Mouse (Mus musculus): ENCODE measurements around the gene Hsh2d. TPM values are rescaled to one million over a fixed set of nuclear protein-coding genes. Genes with fewer than 3 reads are reported as not detected.

Gene Hsh2d
- polyA plus RNA-seq, 1 experiment from 2014 or later = 0.17 TPM

- Histone ChIP-seq H3K27me3 (replicated peaks) (peaks cover 32% of the 10 kb centered on the region), H3K4me2 (peak within 1 kb of the TSS; percentile 83), H3K36me3 (peaks cover 37% of the 10 kb centered on the region), H3K4me3 (peak within 1 kb of the TSS; percentile 65), H3K9ac (peak within 1 kb of the TSS; percentile 87), H3K27ac (replicated peaks) (peak within 1 kb of the TSS; percentile 67), H3K9me3 (no peaks in the 10 kb centered on the region), H3K4me1 (peaks cover 10% of the 10 kb centered on the region)
- 15% methylated on average over 39 of the region's 39 CpGs for WGBS
- ATAC-seq (ENCODE audit: extremely low read depth, insufficient number of reproducible peaks, low FRiP score, low TSS enrichment) = peak; percentile 94
Observed at GRCm38 (mm10) chr8:72219541-72220363, 30.3 kb downstream of the Hsh2d start, which contains the start of gene Fam32a. Gene Fam32a, plus strand, starts transcription at chr8:72219730.

- H3K4me3 ChIP-seq = peak overlapping the region; percentile 65
- H3K4me1 ChIP-seq = peaks cover 10% of the 10 kb centered on the region
- ATAC-seq (ENCODE audit: extremely low read depth, insufficient number of reproducible peaks, low FRiP score, low TSS enrichment) = no peak
- H3K36me3 ChIP-seq = peaks cover 37% of the 10 kb centered on the region
- 83% methylated on average over 4 of the region's 4 CpGs for WGBS
- H3K27me3 ChIP-seq (replicated peaks) = peaks cover 23% of the 10 kb centered on the region
- H3K9ac ChIP-seq = peak overlapping the region; percentile 87; the same call in 1 of the 2 replicates
- no peaks in the 10 kb centered on the region for H3K9me3 ChIP-seq
- peak overlapping the region; percentile 83 for H3K4me2 ChIP-seq
- no peak overlapping the region for H3K27ac ChIP-seq (replicated peaks)
Observed at GRCm38 (mm10) chr8:72220758-72221157, 31.3 kb downstream of the Hsh2d start.

- H3K4me2 ChIP-seq = no peak overlapping the region
- WGBS = 82% methylated on average over 5 of the region's 5 CpGs
- peaks cover 10% of the 10 kb centered on the region for H3K4me1 ChIP-seq
- no peak overlapping the region for H3K4me3 ChIP-seq
- ATAC-seq (ENCODE audit: extremely low read depth, insufficient number of reproducible peaks, low FRiP score, low TSS enrichment) = no peak
- no peak overlapping the region for H3K9ac ChIP-seq
- H3K9me3 ChIP-seq = no peaks in the 10 kb centered on the region
- H3K36me3 ChIP-seq = peaks cover 37% of the 10 kb centered on the region
- peaks cover 10% of the 10 kb centered on the region for H3K27me3 ChIP-seq (replicated peaks)
- H3K27ac ChIP-seq (replicated peaks) = no peak overlapping the region
Observed at GRCm38 (mm10) chr8:72222656-72223055, 33.2 kb downstream of the Hsh2d start.

GRCm38 (mm10) chr8:72239499-72240402, 50.3 kb downstream of the Hsh2d start, which contains the start of gene Ap1m1:
Gene Ap1m1, plus strand, starts transcription at chr8:72240018.
- Histone ChIP-seq H3K4me1 (peaks cover 19% of the 10 kb centered on the region), H3K4me2 (peak within 1 kb of the TSS; percentile 85), H3K27me3 (replicated peaks) (no peaks in the 10 kb centered on the region), H3K4me3 (peak within 1 kb of the TSS; percentile 82), H3K9me3 (no peaks in the 10 kb centered on the region), H3K9ac (peak within 1 kb of the TSS; percentile 86), H3K36me3 (peaks cover 19% of the 10 kb centered on the region), H3K27ac (replicated peaks) (peak within 1 kb of the TSS; percentile 87)
- WGBS = under 1% methylated on average over 54 of the region's 54 CpGs
- peak; percentile 93 for ATAC-seq (ENCODE audit: extremely low read depth, insufficient number of reproducible peaks, low FRiP score, low TSS enrichment)

- H3K4me1 ChIP-seq = peaks cover 19% of the 10 kb centered on the region
- H3K4me3 ChIP-seq = peak overlapping the region; percentile 82
- no peaks in the 10 kb centered on the region for H3K27me3 ChIP-seq (replicated peaks)
- H3K4me2 ChIP-seq = peak overlapping the region; percentile 85
- peak overlapping the region; percentile 87 for H3K27ac ChIP-seq (replicated peaks)
- ATAC-seq (ENCODE audit: extremely low read depth, insufficient number of reproducible peaks, low FRiP score, low TSS enrichment) = peak; percentile 9; the same call in 1 of the 2 replicates
- H3K9ac ChIP-seq = peak overlapping the region; percentile 86
- no peaks in the 10 kb centered on the region for H3K9me3 ChIP-seq
- peaks cover 25% of the 10 kb centered on the region for H3K36me3 ChIP-seq
- WGBS = under 1% methylated on average over 24 of the region's 24 CpGs
Observed at GRCm38 (mm10) chr8:72240403-72240763, 50.9 kb downstream of the Hsh2d start.

- no peaks in the 10 kb centered on the region for H3K27me3 ChIP-seq (replicated peaks)
- no peak for ATAC-seq (ENCODE audit: extremely low read depth, insufficient number of reproducible peaks, low FRiP score, low TSS enrichment)
- H3K9ac ChIP-seq = peak overlapping the region; percentile 86
- no peaks in the 10 kb centered on the region for H3K9me3 ChIP-seq
- H3K36me3 ChIP-seq = peaks cover 30% of the 10 kb centered on the region
- H3K27ac ChIP-seq (replicated peaks) = 0 out of 2 replicates have a peak overlapping the region, but pooled peaks have one; percentile 87
- H3K4me1 ChIP-seq = peaks cover 19% of the 10 kb centered on the region
- peak overlapping the region; percentile 82 for H3K4me3 ChIP-seq
- peak overlapping the region; percentile 85 for H3K4me2 ChIP-seq
- 64% methylated on average over 7 of the region's 7 CpGs for WGBS
Observed at GRCm38 (mm10) chr8:72240951-72241350, 51.5 kb downstream of the Hsh2d start.

- no peaks in the 10 kb centered on the region for H3K9me3 ChIP-seq
- H3K4me2 ChIP-seq = no peak overlapping the region
- no peaks in the 10 kb centered on the region for H3K27me3 ChIP-seq (replicated peaks)
- ATAC-seq (ENCODE audit: extremely low read depth, insufficient number of reproducible peaks, low FRiP score, low TSS enrichment) = no peak
- no peak overlapping the region for H3K27ac ChIP-seq (replicated peaks)
- 97% methylated on average over 1 of the region's 1 CpGs for WGBS
- peaks cover 43% of the 10 kb centered on the region for H3K36me3 ChIP-seq
- 0 out of 2 replicates have a peak overlapping the region, but pooled peaks have one; percentile 8 for H3K9ac ChIP-seq
- H3K4me3 ChIP-seq = no peak overlapping the region
- H3K4me1 ChIP-seq = peaks cover 19% of the 10 kb centered on the region
Observed at GRCm38 (mm10) chr8:72242226-72242625, 52.8 kb downstream of the Hsh2d start.

GRCm38 (mm10) chr8:72244610-72245009, 55.2 kb downstream of the Hsh2d start:
- peaks cover 66% of the 10 kb centered on the region for H3K36me3 ChIP-seq

More at GRCm38 (mm10) chr8:72244610-72245009, 55.2 kb downstream of the Hsh2d start:
- Histone ChIP-seq H3K27me3 (replicated peaks) (no peaks in the 10 kb centered on the region), H3K27ac (replicated peaks) (no peak overlapping the region), H3K4me3 (no peak overlapping the region), H3K4me2 (no peak overlapping the region), H3K4me1 (peaks cover 16% of the 10 kb centered on the region), H3K9me3 (no peaks in the 10 kb centered on the region), H3K9ac (peak overlapping the region; percentile 33; the same call in 1 of the 2 replicates)
- no peak for ATAC-seq (ENCODE audit: extremely low read depth, insufficient number of reproducible peaks, low FRiP score, low TSS enrichment)
- WGBS = 46% methylated on average over 2 of the region's 2 CpGs

Other genes starting within 250 kb of the Hsh2d start
- gene Zfp961, start 238.6 kb upstream of the Hsh2d start, polyA plus RNA-seq (2015; fragmentation: Nextera tagmentation; extraction: Ambion mirVana) = 11.1 and 11.2 TPM in 2 replicates
- gene Cyp4f18, start 180.0 kb upstream of the Hsh2d start, polyA plus RNA-seq (2015; fragmentation: Nextera tagmentation; extraction: Ambion mirVana) = 0.60 TPM in 2 replicates
- not detected in 2 replicates for gene Olfr372, start 148.4 kb upstream of the Hsh2d start, polyA plus RNA-seq (2015; fragmentation: Nextera tagmentation; extraction: Ambion mirVana)
- gene Olfr373, start 106.5 kb upstream of the Hsh2d start, polyA plus RNA-seq (2015; fragmentation: Nextera tagmentation; extraction: Ambion mirVana) = not detected in 2 replicates
- 0.04 and 0.20 TPM in 2 replicates for gene Olfr374, start 82.6 kb upstream of the Hsh2d start, polyA plus RNA-seq (2015; fragmentation: Nextera tagmentation; extraction: Ambion mirVana)
- gene Tpm4, start 54.7 kb upstream of the Hsh2d start, polyA plus RNA-seq (2015; fragmentation: Nextera tagmentation; extraction: Ambion mirVana) = 358 and 365 TPM in 2 replicates
- gene Rab8a, start 28.4 kb upstream of the Hsh2d start, polyA plus RNA-seq (2015; fragmentation: Nextera tagmentation; extraction: Ambion mirVana) = 77.6 and 77.7 TPM in 2 replicates
- not detected in 2 replicates for gene Cib3, start 23.2 kb downstream of the Hsh2d start, polyA plus RNA-seq (2015; fragmentation: Nextera tagmentation; extraction: Ambion mirVana)
- gene Gm11034, start 24.0 kb downstream of the Hsh2d start, polyA plus RNA-seq (2015; fragmentation: Nextera tagmentation; extraction: Ambion mirVana) = not detected in 2 replicates
- gene Fam32a, start 30.1 kb downstream of the Hsh2d start, polyA plus RNA-seq (2015; fragmentation: Nextera tagmentation; extraction: Ambion mirVana) = 41.6 and 43.9 TPM in 2 replicates
- 107 and 116 TPM in 2 replicates for gene Ap1m1, start 50.4 kb downstream of the Hsh2d start, polyA plus RNA-seq (2015; fragmentation: Nextera tagmentation; extraction: Ambion mirVana)
- 15.9 and 19.4 TPM in 2 replicates for gene Gm10282, start 115.6 kb downstream of the Hsh2d start, polyA plus RNA-seq (2015; fragmentation: Nextera tagmentation; extraction: Ambion mirVana)
- gene Klf2, start 129.4 kb downstream of the Hsh2d start, polyA plus RNA-seq (2015; fragmentation: Nextera tagmentation; extraction: Ambion mirVana) = 14.2 and 15.1 TPM in 2 replicates
- 37.4 and 38.2 TPM in 2 replicates for gene Eps15l1, start 231.8 kb downstream of the Hsh2d start, polyA plus RNA-seq (2015; fragmentation: Nextera tagmentation; extraction: Ambion mirVana)

Measured in heart, embryonic 13.5 days (tissue).